Comparison of ENCODE assay signal across 18 mouse cellular contexts in genomic region chr10:121984887-121985286, GRCm38 (mm10).
"Had no signal": no experiment of that assay in that cellular context is flagged by ENCODE, and none has a peak within 500 bp of the region (broad histone marks: within the 10 kb centered on the region; RNA-seq: fewer than 3 reads in every experiment).

No protein-coding gene starts in this region.

- H3K4me3 ChIP-seq: liver, embryonic 15.5 days; lung, embryonic 15.5 days; megakaryocyte, embryonic 14.5 days; midbrain, embryonic 13.5 days; midbrain, embryonic 15.5 days; neural tube, embryonic 12.5 days had no signal

- H3K4me1 ChIP-seq: liver, embryonic 15.5 days; megakaryocyte, embryonic 14.5 days; midbrain, embryonic 15.5 days; neural tube, embryonic 12.5 days had no signal

- H3K9ac ChIP-seq: liver, embryonic 15.5 days; liver, postnatal 0 days; lung, embryonic 15.5 days; midbrain, embryonic 13.5 days; midbrain, embryonic 15.5 days; neural tube, embryonic 12.5 days had no signal

- H3K9me3 ChIP-seq: liver, embryonic 15.5 days; lung, embryonic 15.5 days; midbrain, embryonic 13.5 days; midbrain, embryonic 15.5 days; neural tube, embryonic 12.5 days had no signal

- DNase-seq: liver, postnatal 0 days; lung, postnatal 14 days; lung, postnatal 36 days; right cerebral cortex, postnatal 25 days; right cerebral cortex, postnatal 4 days; spleen, adult 18-20 months; thymus, adult 2 months; thymus, postnatal 25 days; thymus, postnatal 4 days had no signal

- H3K27ac ChIP-seq: liver, embryonic 15.5 days; lung, embryonic 15.5 days; macrophage; midbrain, embryonic 13.5 days; midbrain, embryonic 15.5 days; neural tube, embryonic 12.5 days had no signal

- H3K36me3 ChIP-seq: liver, embryonic 15.5 days; lung, embryonic 15.5 days; midbrain, embryonic 13.5 days; midbrain, embryonic 15.5 days; neural tube, embryonic 12.5 days had no signal

- H3K27me3 ChIP-seq: liver, embryonic 15.5 days; lung, embryonic 15.5 days; megakaryocyte, embryonic 14.5 days; midbrain, embryonic 13.5 days; midbrain, embryonic 15.5 days; neural tube, embryonic 12.5 days had no signal

- H3K4me2 ChIP-seq: liver, embryonic 15.5 days; lung, embryonic 15.5 days; midbrain, embryonic 11.5 days; midbrain, embryonic 13.5 days; midbrain, embryonic 15.5 days; neural tube, embryonic 12.5 days had no signal

- ATAC-seq: liver, postnatal 0 days; lung, postnatal 0 days; midbrain, embryonic 13.5 days; midbrain, embryonic 15.5 days had no signal
